Mouse (Mus musculus) cerebral cortex, adult 2 months (tissue): Measurements from ENCODE around the gene Rpl31.

ENCODE experiments used
- whole genome bisulfite sequencing: fragments of 180-500 bp; shearing (Covaris S2); methylation state at CpG from one replicate; pipeline ENCODE4 v1.1.7; 2018; 5-methylcytosine and 5-hydroxymethylcytosine counted together

Rpl31 gene

DNA sequence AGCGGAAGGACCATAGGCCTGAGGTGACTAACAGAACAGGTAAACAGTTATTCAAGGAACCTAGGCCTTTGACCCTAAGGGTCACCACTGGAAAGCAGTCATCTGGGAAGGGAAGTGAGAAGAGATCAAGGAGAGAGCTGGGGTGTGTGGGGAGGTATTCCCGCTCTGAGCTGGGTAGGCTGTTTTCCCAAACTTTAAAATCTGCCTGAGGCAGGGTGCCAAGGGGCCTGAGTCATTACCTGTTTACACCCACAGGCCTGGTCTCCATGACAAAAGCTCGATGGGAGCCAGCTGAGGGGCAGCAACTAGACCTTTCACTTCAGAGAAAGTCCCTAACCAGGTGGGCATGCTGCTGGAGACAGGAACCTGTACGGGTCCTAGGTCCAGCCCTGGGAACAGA, 31.6 kb downstream of the Rpl31 start:
- 66% methylated on average over 4 of the region's 4 CpGs for WGBS

DNA sequence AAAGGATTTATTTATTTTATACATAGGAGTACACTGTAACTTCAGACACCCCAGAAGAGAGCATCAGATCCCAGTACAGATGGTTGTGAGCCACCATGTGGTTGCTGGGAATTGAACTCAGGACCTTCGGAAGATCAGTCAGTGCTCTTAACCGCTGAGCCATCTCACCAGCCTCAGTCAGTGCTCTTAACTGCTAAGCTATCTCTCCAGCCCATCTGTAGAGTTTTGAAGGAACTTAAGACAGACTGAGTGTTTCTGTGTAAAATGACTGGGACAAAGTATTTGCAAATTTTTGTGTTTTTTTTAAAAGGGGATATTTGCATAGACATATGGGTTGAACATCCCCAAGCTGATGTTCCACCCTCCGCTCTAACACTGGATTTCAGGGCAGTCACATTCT, 32.5 kb downstream of the Rpl31 start:
- WGBS = 95% methylated on average over 3 of the region's 3 CpGs

DNA sequence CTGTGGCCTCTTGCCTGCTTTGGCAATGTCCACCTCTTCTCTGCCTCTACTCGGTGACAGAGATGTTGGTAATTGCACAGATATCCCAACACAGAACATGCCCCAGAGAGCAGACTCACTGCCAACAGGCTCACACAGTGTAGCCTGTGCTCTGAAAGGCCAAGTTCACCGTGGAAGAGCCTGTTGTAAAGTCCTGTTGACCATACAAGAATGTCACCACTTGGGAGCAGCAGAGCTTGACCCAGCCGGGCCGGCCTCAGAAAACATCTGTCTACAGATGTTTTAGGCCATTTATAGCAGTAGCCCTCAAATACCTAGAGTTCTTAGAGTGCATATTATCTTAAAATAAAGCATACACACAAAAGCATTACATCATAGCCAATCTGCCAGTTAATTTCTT, 39.5 kb downstream of the Rpl31 start:
- 73% methylated on average over 4 of the region's 4 CpGs for WGBS

DNA sequence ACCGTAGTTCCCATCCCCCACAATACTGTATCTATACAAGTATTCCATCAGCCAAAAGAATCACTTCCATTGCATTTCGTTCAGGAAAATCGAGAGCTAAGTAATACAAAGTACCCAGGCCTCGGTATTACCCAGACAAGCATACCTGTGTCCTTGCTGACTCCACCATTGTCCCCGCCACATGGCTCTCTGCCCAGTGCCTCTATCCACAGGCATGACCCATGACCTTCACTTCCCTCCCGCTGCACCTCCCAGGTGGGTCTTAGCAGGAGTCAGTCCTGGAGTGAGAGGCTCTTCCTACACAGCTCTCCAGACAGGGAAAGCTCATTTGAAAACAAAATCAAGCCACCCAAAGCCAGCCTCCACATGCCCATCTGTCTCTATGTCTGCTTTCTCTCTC, 40.5 kb downstream of the Rpl31 start:
- 88% methylated on average over 6 of the region's 6 CpGs for WGBS

DNA sequence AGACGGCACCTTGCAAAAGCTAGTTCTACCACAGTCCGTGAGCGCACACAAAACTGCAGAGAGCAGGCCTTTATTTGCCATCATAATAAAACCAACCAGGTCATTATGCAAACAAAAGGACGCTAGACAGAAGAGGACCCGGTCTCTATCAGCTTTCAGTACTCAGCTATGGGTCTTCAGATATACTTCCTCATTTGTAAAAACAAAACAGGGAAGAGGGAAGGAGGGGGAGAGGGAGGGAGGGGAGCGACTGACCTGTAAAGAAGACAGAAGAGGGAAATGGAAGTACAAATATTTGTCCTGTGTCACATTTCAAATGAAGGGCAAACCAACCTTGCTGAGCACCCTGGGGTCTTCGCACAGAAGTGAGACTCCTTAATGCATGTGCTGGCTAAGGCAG, 41.0 kb downstream of the Rpl31 start:
- WGBS = 81% methylated on average over 7 of the region's 7 CpGs

DNA sequence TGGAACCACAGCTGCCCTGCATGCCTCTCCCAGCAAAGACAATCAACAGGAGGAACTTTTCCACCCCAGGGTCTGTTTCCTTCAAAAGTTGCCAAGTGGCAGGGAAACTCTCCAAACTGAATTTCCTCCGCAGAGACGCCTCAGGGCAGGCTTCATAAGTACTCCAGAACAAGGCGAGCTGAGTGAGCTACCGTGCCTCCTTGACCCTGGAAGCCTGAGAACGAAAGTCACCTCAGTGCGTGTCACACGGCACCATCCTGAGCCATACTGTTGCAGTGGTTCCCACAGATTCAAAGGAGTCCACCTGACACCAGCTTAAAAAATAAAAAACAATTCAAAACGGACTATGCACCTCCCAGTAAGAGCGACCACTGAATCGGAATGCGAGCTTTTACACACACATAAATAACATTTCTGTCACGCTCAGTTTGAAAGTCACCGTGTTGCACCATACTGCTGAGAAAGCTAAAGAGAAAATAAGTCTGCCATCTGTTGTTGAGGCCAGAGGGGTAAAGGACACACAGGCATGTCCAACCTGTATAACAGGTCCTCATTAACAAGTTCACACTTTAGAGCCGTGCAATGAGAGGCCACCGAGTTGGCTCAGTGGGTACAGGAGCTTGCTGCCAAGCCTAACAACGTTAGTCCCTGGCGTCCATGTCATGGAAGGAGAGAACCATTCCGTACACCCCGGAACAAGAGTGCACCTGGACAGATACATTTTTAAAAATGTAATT, 42.6 kb downstream of the Rpl31 start:
- 82% methylated on average over 19 of the region's 19 CpGs for WGBS

DNA sequence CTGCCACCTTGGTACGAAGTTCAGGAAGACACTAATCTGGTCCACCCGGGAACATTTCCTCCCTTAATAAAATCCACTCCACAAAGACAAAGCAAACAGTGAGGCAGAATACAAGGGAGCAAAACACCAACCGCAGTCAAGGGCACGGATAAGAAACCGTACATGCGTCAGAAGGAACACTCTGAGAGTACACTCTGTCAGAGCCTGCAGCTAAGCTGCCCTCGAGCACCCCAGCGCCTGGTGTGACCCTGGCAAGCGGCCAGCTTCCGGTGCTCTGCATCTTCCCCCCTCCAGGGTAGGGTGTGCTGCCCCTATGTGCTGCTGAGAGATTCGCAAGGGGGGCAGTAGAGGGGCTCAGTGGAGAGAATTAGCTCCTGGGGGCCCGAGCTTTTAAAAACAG, 50.2 kb downstream of the Rpl31 start:
- WGBS = 40% methylated on average over 12 of the region's 12 CpGs

DNA sequence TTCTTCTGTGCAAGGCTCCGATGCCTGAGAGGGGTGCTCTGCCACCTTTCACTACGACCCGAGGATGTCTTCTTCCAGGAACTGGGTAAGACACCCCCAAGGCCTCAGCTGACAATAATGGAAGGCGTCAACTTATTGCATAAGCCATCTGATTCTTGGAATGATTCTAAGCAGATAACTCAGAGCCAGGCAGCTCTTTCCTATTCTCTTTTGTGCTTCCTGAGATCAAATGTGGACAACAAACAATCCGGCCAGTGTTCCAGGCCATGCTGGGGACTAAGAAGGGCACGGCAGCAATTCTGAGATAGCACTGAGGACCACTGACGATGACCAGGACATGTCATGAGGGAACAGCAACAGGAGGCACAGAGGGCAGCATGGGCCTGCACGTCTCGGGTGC, 51.2 kb downstream of the Rpl31 start:
- 74% methylated on average over 9 of the region's 9 CpGs for WGBS

DNA sequence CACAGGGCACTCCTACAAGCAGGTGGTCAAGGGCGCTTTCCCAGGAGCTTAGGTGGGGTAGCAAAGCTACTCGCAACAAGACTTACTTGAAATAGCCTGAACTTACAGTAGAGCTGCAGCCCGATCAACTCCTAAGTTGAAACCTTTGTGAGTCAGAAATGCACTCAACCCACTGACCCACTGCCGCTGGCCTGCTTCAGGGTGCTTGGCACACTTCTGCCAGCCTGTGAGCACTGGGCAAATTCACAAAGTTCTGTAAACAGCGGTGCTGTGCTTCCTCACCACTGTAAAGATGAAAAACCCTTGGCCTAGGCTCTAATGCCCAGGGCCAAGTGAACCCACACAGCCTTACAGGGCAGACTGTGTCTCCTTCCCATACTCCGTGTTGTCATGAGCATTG, 53.3 kb downstream of the Rpl31 start:
- WGBS = 95% methylated on average over 6 of the region's 6 CpGs
